Mouse (Mus musculus) C2C12 (cell line): ENCODE measurements around the gene Sebox. TPM values are rescaled to one million over a fixed set of nuclear protein-coding genes. Genes with fewer than 3 reads are reported as not detected.

Source experiments
- H3K27me3 ChIP-seq: one replicate; pipeline ENCODE4 v1.6.1; 2011; ENCODE audit not compliant: control insufficient read depth, insufficient read depth, insufficient read length
- H3K36me3 ChIP-seq: one replicate; pipeline ENCODE4 v1.6.1; 2011; ENCODE audit not compliant: control insufficient read depth, insufficient read depth
- H3K4me3 ChIP-seq: one replicate; pipeline ENCODE4 v1.5.1; 2011; ENCODE audit warnings: mild to moderate bottlenecking, control low read depth; ENCODE audit not compliant: poor library complexity, insufficient read depth, severe bottlenecking
- H3K79me2 ChIP-seq: one replicate; pipeline ENCODE4 v1.6.1; 2011; ENCODE audit not compliant: control insufficient read depth, insufficient read depth
- H3K79me3 ChIP-seq: one replicate; pipeline ENCODE4 v1.6.1; 2011; ENCODE audit warnings: low read depth, control low read depth
- H3ac ChIP-seq: one replicate; pipeline ENCODE3; 2011; ENCODE audit warnings: low read depth; ENCODE audit not compliant: control insufficient read depth, insufficient read length
- CEBPB ChIP-seq: IDR thresholded peaks from one replicate; pipeline ENCODE4 v1.6.1; 2011; ENCODE audit warnings: low read depth, mild to moderate bottlenecking, control low read depth, moderate library complexity
- CTCF ChIP-seq: IDR thresholded peaks from one replicate; pipeline ENCODE4 v1.5.1; 2011; ENCODE audit not compliant: control insufficient read depth, insufficient read depth, insufficient read length
- FOSL1 ChIP-seq: IDR thresholded peaks from one replicate; pipeline ENCODE4 v1.8.0; 2011; ENCODE audit warnings: mild to moderate bottlenecking, low read length; ENCODE audit not compliant: poor library complexity, insufficient read depth, severe bottlenecking
- MAX ChIP-seq: IDR thresholded peaks from one replicate; pipeline ENCODE4 v1.6.1; 2011; ENCODE audit warnings: mild to moderate bottlenecking, control low read depth
- MYOD1 ChIP-seq: IDR thresholded peaks from one replicate; pipeline ENCODE4 v1.6.1; 2011; ENCODE audit warnings: low read depth; ENCODE audit not compliant: control insufficient read depth, insufficient read length
- MYOG ChIP-seq: IDR thresholded peaks from one replicate; pipeline ENCODE4 v1.6.1; 2011; ENCODE audit not compliant: control insufficient read depth, insufficient read length; ENCODE audit errors: extremely low read depth
- USF1 ChIP-seq: IDR thresholded peaks from one replicate; pipeline ENCODE4 v1.6.1; 2011; ENCODE audit warnings: low read depth, mild to moderate bottlenecking, control low read depth, moderate library complexity
- polyA plus RNA-seq: library from polyadenylated mRNA; unstranded; fragments of >200 nt; fragmentation: generic; extraction: Trizol; gene quantifications from one replicate; pipeline ENCODE4 v1.2.1, GENCODE M21; 2012; ENCODE audit warnings: missing spikeins

Gene Sebox
- polyA plus RNA-seq, 1 experiment: 0.02 TPM

DNA sequence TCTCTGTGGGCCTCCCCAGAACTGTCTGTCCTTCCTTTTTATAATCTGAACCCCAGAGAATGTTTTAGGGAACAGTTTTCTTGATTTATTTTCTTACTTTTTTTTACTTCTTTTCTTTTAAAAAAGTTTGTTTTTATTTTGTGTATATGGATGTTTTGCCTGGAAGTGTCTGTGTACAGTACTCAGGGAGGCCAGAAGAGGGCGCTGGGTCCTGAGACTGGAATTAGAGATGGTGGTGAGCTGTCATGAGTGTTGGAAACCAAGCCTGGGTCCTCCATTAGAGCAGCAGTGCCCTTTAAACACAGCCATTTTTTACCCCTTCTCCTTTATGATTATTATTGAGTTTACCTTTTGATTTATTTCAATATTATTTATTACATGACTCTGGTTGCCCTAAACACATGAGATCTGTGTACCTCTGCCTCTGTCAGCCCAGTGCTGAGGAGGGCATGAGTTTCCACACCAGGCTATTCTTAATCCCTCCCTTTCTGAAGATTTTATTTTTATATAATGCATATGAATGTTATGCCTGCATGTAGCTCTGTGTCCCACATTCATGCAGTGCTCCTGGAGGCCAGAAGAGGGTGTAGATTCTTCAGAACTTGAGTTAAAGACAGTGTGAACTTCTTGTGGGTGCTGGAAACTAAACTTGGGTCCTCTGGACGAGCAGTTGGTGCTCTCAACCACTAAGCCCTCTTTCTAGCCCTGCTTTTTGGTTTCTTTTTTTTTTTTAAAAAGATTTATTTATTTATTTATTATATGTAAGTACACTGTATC lies 12.5 kb downstream of the Sebox start:
- TF ChIP-seq USF1 (no peak), MYOD1 (no peak), MAX (no peak), FOSL1 (no peak), CTCF (no peak)
- Histone ChIP-seq H3K27me3 (no peaks in the 10 kb centered on the region), H3ac (no peak overlapping the region), H3K79me2 (peaks cover 36% of the 10 kb centered on the region), H3K36me3 (peaks cover 70% of the 10 kb centered on the region), H3K79me3 (peaks cover 17% of the 10 kb centered on the region), H3K4me3 (no peak overlapping the region)

- H3K4me3 ChIP-seq: no peak overlapping the region
- no peak overlapping the region for H3ac ChIP-seq
- no peaks in the 10 kb centered on the region for H3K79me3 ChIP-seq
- H3K79me2 ChIP-seq: peaks cover 4% of the 10 kb centered on the region
- no peak for TF ChIP-seq MAX
- TF ChIP-seq CEBPB: no peak
- TF ChIP-seq USF1: no peak
- TF ChIP-seq FOSL1: no peak
- no peak for TF ChIP-seq MYOG
- TF ChIP-seq MYOD1: no peak
- TF ChIP-seq CTCF: no peak
- peaks cover 94% of the 10 kb centered on the region for H3K36me3 ChIP-seq
- H3K27me3 ChIP-seq: no peaks in the 10 kb centered on the region
Measured at GRCm38 (mm10) chr11:78518931-78519330, 15.7 kb downstream of the Sebox start.

GRCm38 (mm10) chr11:78521880-78522279 lies 18.6 kb downstream of the Sebox start:
- Histone ChIP-seq H3ac (no peak overlapping the region), H3K79me2 (no peaks in the 10 kb centered on the region), H3K36me3 (peaks cover 97% of the 10 kb centered on the region), H3K4me3 (no peak overlapping the region), H3K79me3 (no peaks in the 10 kb centered on the region), H3K27me3 (no peaks in the 10 kb centered on the region)
- TF ChIP-seq MAX: no peak
- TF ChIP-seq MYOD1: no peak
- TF ChIP-seq MYOG: no peak
- TF ChIP-seq CEBPB: no peak
- no peak for TF ChIP-seq FOSL1
- TF ChIP-seq CTCF: no peak
- TF ChIP-seq USF1: no peak

DNA sequence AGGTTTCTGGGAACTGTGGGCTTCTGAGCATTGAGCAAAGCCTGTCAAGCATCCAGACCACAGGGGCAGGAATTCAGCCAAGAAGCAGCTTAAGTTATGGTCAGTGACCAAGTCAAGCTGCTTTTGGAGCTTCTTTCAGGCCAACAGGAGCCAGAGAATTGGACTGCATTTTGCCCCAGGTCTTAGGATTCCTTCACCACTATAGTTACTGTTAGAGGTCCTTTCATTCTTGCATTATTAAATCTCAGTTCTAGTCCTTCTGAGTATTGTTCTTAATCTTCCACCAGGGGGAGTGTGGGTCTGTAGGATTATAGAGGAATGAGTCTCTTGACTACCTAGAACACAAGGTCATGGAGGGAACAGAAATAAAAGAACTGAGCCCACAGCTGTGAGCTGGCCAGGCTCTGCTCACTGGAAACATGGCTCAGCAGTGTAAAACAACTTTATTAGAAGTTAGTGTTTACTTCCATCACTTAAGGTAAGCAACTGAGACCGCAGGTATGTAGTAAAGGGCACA lies 19.3 kb downstream of the Sebox start:
- Histone ChIP-seq H3ac (no peak overlapping the region), H3K79me2 (no peaks in the 10 kb centered on the region), H3K36me3 (peaks cover 100% of the 10 kb centered on the region), H3K4me3 (no peak overlapping the region), H3K79me3 (no peaks in the 10 kb centered on the region), H3K27me3 (no peaks in the 10 kb centered on the region)
- no peak for TF ChIP-seq FOSL1
- no peak for TF ChIP-seq MYOG
- TF ChIP-seq MYOD1: no peak

- Histone ChIP-seq H3ac (no peak overlapping the region), H3K79me3 (no peaks in the 10 kb centered on the region), H3K27me3 (no peaks in the 10 kb centered on the region), H3K79me2 (no peaks in the 10 kb centered on the region), H3K36me3 (peaks cover 100% of the 10 kb centered on the region), H3K4me3 (no peak overlapping the region)
- TF ChIP-seq CEBPB: no peak
- peak; percentile 31 for TF ChIP-seq MYOD1
- TF ChIP-seq FOSL1: no peak
- TF ChIP-seq CTCF: no peak
Measured at GRCm38 (mm10) chr11:78523241-78523955, 20.2 kb downstream of the Sebox start.

- Histone ChIP-seq H3ac (no peak overlapping the region), H3K79me2 (no peaks in the 10 kb centered on the region), H3K27me3 (no peaks in the 10 kb centered on the region), H3K79me3 (no peaks in the 10 kb centered on the region), H3K36me3 (peaks cover 100% of the 10 kb centered on the region), H3K4me3 (no peak overlapping the region)
- TF ChIP-seq USF1: no peak
- TF ChIP-seq CTCF: no peak
- TF ChIP-seq MAX: no peak
Measured at GRCm38 (mm10) chr11:78524838-78525237, 21.6 kb downstream of the Sebox start.
